Mouse (Mus musculus): ENCODE results near the gene Lrrc8c.

- TF ChIP-seq HCFC1 (IDR thresholded peaks at IDR 0.05; ENCODE audit: borderline replicate concordance, insufficient read depth, low read length) (no peak), ZNF384 (IDR thresholded peaks at IDR 0.05; ENCODE audit: low read depth, low read length) (no peak), CHD2 (IDR thresholded peaks at IDR 0.05; ENCODE audit: low read depth, low read length) (no peak)
Measured at GRCm38 (mm10) chr5:105484891-105485290, 34.3 kb upstream of the Lrrc8c start.
